ENCODE assay signal across 8 mouse cellular contexts in genomic region chr17:36950981-36951947, GRCm38 (mm10). TPM values are rescaled to one million over a fixed set of nuclear protein-coding genes. Genes with fewer than 3 reads are reported as not detected.
DNase-seq lines count a peak whose midpoint lies in the region; ATAC-seq and TF ChIP-seq lines count a peak whose summit lies in the region.

Gene Ppp1r11 (minus strand): TSS chr17:36951741.

- H3K27me3 ChIP-seq in forebrain, embryonic 10.5 days (ENCODE audit: poor library complexity, severe bottlenecking) = peaks cover 30% of the 10 kb centered on the region
- H3K27me3 ChIP-seq in heart, embryonic 15.5 days = peaks cover 10% of the 10 kb centered on the region
- H3K27me3 ChIP-seq in liver, embryonic 14.5 days (ENCODE audit: control insufficient read depth, insufficient read depth, low read length) = peaks cover 17% of the 10 kb centered on the region
- no peaks in the 10 kb centered on the region; the same call in 1 of the 2 replicates for H3K27me3 ChIP-seq in neural tube, embryonic 11.5 days (ENCODE audit: control insufficient read depth, insufficient read depth, low read length)
- H3K27me3 ChIP-seq in stomach, postnatal 0 days (ENCODE audit: control insufficient read depth, insufficient read depth, low read length) = no peaks in the 10 kb centered on the region; the same call in 1 of the 2 replicates

- TF ChIP-seq CTCF in liver, embryonic 14.5 days (IDR thresholded peaks at IDR 0.05; ENCODE audit: low read depth) = no peak
- no peak for TF ChIP-seq CTCF in stomach, postnatal 0 days (IDR thresholded peaks at IDR 0.05; ENCODE audit: low read depth)

- no peak for TF ChIP-seq EP300 in liver, embryonic 14.5 days (IDR thresholded peaks at IDR 0.05; ENCODE audit: low read depth)
- no peak for TF ChIP-seq EP300 in stomach, postnatal 0 days (optimal IDR thresholded peaks at IDR 0.05)

- H3K9ac ChIP-seq in heart, embryonic 15.5 days = peak within 1 kb of the TSS; percentile 73
- peak within 1 kb of the TSS; percentile 74 for H3K9ac ChIP-seq in liver, embryonic 14.5 days (replicated peaks)
- peak within 1 kb of the TSS; percentile 63 for H3K9ac ChIP-seq in neural tube, embryonic 11.5 days (ENCODE audit: low read length)
- peak within 1 kb of the TSS; percentile 68 for H3K9ac ChIP-seq in stomach, postnatal 0 days (ENCODE audit: low read length)

- DNase-seq in CD8-positive naive resting alpha-beta T cell, adult 2 months (ENCODE audit: low read depth in 2 of 2, low spot score in 2 of 2) = peak; percentile 91 to 94
- DNase-seq in c-Kit-positive CD71-negative TER-119-negative erythroid progenitor cells, embryonic 14.5 days (ENCODE audit: low read depth) = peak; percentile 97
- peak; percentile 98 for DNase-seq in forebrain, embryonic 10.5 days (ENCODE audit: extremely low spot score, low spot score)
- DNase-seq in kidney, postnatal 25 days = peak; percentile 97 to 98
- DNase-seq in liver, embryonic 14.5 days (ENCODE audit: low read depth in 3 of 3, low spot score in 3 of 3) = peak; percentile 94 to 96 (median 96)
- DNase-seq in neural tube, embryonic 11.5 days (ENCODE audit: low spot score) = peak; percentile 97
- DNase-seq in stomach, postnatal 0 days (ENCODE audit: low spot score) = peak; percentile 97

- peak within 1 kb of the TSS; percentile 68 for H3K4me2 ChIP-seq in heart, embryonic 15.5 days
- peak within 1 kb of the TSS; percentile 87 for H3K4me2 ChIP-seq in liver, embryonic 14.5 days (ENCODE audit: low read depth)
- H3K4me2 ChIP-seq in neural tube, embryonic 11.5 days (ENCODE audit: low read depth) = peak within 1 kb of the TSS; percentile 74
- peak within 1 kb of the TSS; percentile 70 for H3K4me2 ChIP-seq in stomach, postnatal 0 days (replicated peaks; ENCODE audit: low read depth)

- ATAC-seq in heart, embryonic 15.5 days (replicated peaks; ENCODE audit: insufficient number of reproducible peaks, insufficient read depth, low FRiP score, low read depth) = peak; percentile 96
- ATAC-seq in liver, embryonic 14.5 days (ENCODE audit: insufficient read depth) = peak; percentile 98
- ATAC-seq in neural tube, embryonic 11.5 days (ENCODE audit: insufficient read depth, low FRiP score, low TSS enrichment) = peak; percentile 94
- peak; percentile 99 for ATAC-seq in stomach, postnatal 0 days (ENCODE audit: low FRiP score, low TSS enrichment)

- peaks cover 31% of the 10 kb centered on the region for H3K4me1 ChIP-seq in forebrain, embryonic 10.5 days
- peaks cover 23% of the 10 kb centered on the region for H3K4me1 ChIP-seq in heart, embryonic 15.5 days (replicated peaks)
- H3K4me1 ChIP-seq in liver, embryonic 14.5 days (replicated peaks; ENCODE audit: control insufficient read depth in 2 of 2, insufficient read depth in 2 of 2, low read length in 1 of 2) = peaks cover 7 to 11% of the 10 kb centered on the region in 2 experiments
- H3K4me1 ChIP-seq in neural tube, embryonic 11.5 days (ENCODE audit: control insufficient read depth, insufficient read depth, low read length) = peaks cover 11% of the 10 kb centered on the region; the same call in 1 of the 2 replicates
- no peaks in the 10 kb centered on the region for H3K4me1 ChIP-seq in stomach, postnatal 0 days (replicated peaks; ENCODE audit: control insufficient read depth, insufficient read depth)

- H3K9me3 ChIP-seq in forebrain, embryonic 10.5 days = no peaks in the 10 kb centered on the region
- no peaks in the 10 kb centered on the region for H3K9me3 ChIP-seq in heart, embryonic 15.5 days (replicated peaks)
- H3K9me3 ChIP-seq in liver, embryonic 14.5 days (ENCODE audit: control insufficient read depth, low read length) = no peaks in the 10 kb centered on the region
- H3K9me3 ChIP-seq in neural tube, embryonic 11.5 days (ENCODE audit: control insufficient read depth, low read length) = no peaks in the 10 kb centered on the region
- H3K9me3 ChIP-seq in stomach, postnatal 0 days (ENCODE audit: control insufficient read depth, low read length) = no peaks in the 10 kb centered on the region

- 2% methylated on average over 36 of the region's 36 CpGs for WGBS in forebrain, embryonic 10.5 days
- WGBS in heart, embryonic 15.5 days = 2% methylated on average over 36 of the region's 36 CpGs
- under 1% methylated on average over 36 of the region's 36 CpGs for WGBS in liver, embryonic 14.5 days (ENCODE audit: insufficient replicate concordance)
- WGBS in neural tube, embryonic 11.5 days = 3% methylated on average over 36 of the region's 36 CpGs
- 2% methylated on average over 36 of the region's 36 CpGs for WGBS in stomach, postnatal 0 days

- H3K4me3 ChIP-seq in forebrain, embryonic 10.5 days = peak within 1 kb of the TSS; percentile 75
- H3K4me3 ChIP-seq in heart, embryonic 15.5 days = peak within 1 kb of the TSS; percentile 87
- peak within 1 kb of the TSS; percentile 73 to 95 for H3K4me3 ChIP-seq in liver, embryonic 14.5 days (ENCODE audit: insufficient read depth in 1 of 2, low read depth in 2 of 2, low read length in 2 of 2)
- H3K4me3 ChIP-seq in neural tube, embryonic 11.5 days (ENCODE audit: low read depth, low read length) = peak within 1 kb of the TSS; percentile 64
- H3K4me3 ChIP-seq in stomach, postnatal 0 days (ENCODE audit: low read depth, low read length) = peak within 1 kb of the TSS; percentile 72

- peak within 1 kb of the TSS; percentile 90 for H3K27ac ChIP-seq in forebrain, embryonic 10.5 days
- peak within 1 kb of the TSS; percentile 75 for H3K27ac ChIP-seq in heart, embryonic 15.5 days
- peak within 1 kb of the TSS; percentile 38 for H3K27ac ChIP-seq in liver, embryonic 14.5 days
- H3K27ac ChIP-seq in neural tube, embryonic 11.5 days (ENCODE audit: low read depth, low read length) = peak within 1 kb of the TSS; percentile 76
- peak within 1 kb of the TSS; percentile 42; the same call in 1 of the 2 replicates for H3K27ac ChIP-seq in stomach, postnatal 0 days (replicated peaks)

- peaks cover 47% of the 10 kb centered on the region for H3K36me3 ChIP-seq in forebrain, embryonic 10.5 days (replicated peaks)
- peaks cover 23% of the 10 kb centered on the region for H3K36me3 ChIP-seq in heart, embryonic 15.5 days
- H3K36me3 ChIP-seq in liver, embryonic 14.5 days (replicated peaks; ENCODE audit: control insufficient read depth, insufficient read depth, low read depth) = no peaks in the 10 kb centered on the region; the same call in 1 of the 2 replicates
- peaks cover 2% of the 10 kb centered on the region; the same call in 1 of the 2 replicates for H3K36me3 ChIP-seq in neural tube, embryonic 11.5 days (ENCODE audit: control insufficient read depth, insufficient read depth, low read length)
- no peaks in the 10 kb centered on the region for H3K36me3 ChIP-seq in stomach, postnatal 0 days (ENCODE audit: control insufficient read depth, insufficient read depth, low read length)

RNA-seq across cellular contexts. Expression of gene Ppp1r11, which starts in this region (rescaled TPM):
- 157 TPM in 2 replicates for polyA plus RNA-seq in forebrain, embryonic 10.5 days (2016; fragmentation: Nextera tagmentation; extraction: Ambion mirVana)
- 73.1 and 81.3 TPM in 2 replicates for polyA plus RNA-seq in heart, embryonic 15.5 days (2015; fragmentation: Nextera tagmentation; extraction: Ambion mirVana)
- 15.6 and 30.4 TPM in 2 replicates for polyA plus RNA-seq in liver, embryonic 14.5 days (2012; rRNA removed)
- polyA plus RNA-seq in liver, embryonic 14.5 days (2014; fragmentation: Nextera tagmentation; extraction: Ambion mirVana) = 35.6 and 43.0 TPM in 2 replicates
- 151 and 162 TPM in 2 replicates for polyA plus RNA-seq in neural tube, embryonic 11.5 days (2014; fragmentation: Nextera tagmentation; extraction: Ambion mirVana)
- polyA plus RNA-seq in stomach, postnatal 0 days (2015; fragmentation: Nextera tagmentation; extraction: Ambion mirVana) = 77.9 and 79.7 TPM in 2 replicates

Comparison
In these comparisons a context has a peak if more than half of its experiments do, and no peak if none do; other contexts are left out.
1. Peak in every context shown above with its lines: DNase-seq, ATAC-seq, H3K4me3 ChIP-seq and H3K27ac ChIP-seq.
2. H3K27ac ChIP-seq: peak in every context shown above with its lines; median percentile 90 in forebrain, embryonic 10.5 days; 76 in neural tube, embryonic 11.5 days; 75 in heart, embryonic 15.5 days; 42 in stomach, postnatal 0 days; 38 in liver, embryonic 14.5 days.